Mouse (Mus musculus) kidney, embryonic 15.5 days (tissue): ENCODE data around the gene Tldc1. TPM values are rescaled to one million over a fixed set of nuclear protein-coding genes. Genes with fewer than 3 reads are reported as not detected.

Source experiments
- ATAC-seq: fragments of 200-750 bp; cut with Nextera tagmentation; replicated peaks from 2 replicates; pipeline ENCODE4 v1.8.0; 2017; ENCODE audit warnings: moderate TSS enrichment; ENCODE audit not compliant: low FRiP score
- H3K27ac ChIP-seq: fragments of 300-500 bp; sonication (generic); 2 replicates; pipeline ENCODE4 v1.5.1; 2015; ENCODE audit warnings: mild to moderate bottlenecking, inconsistent platforms
- H3K27me3 ChIP-seq: fragments of 300-500 bp; sonication (generic); 2 replicates; pipeline ENCODE4 v1.6.1; 2015; ENCODE audit warnings: inconsistent platforms
- H3K36me3 ChIP-seq: fragments of 300-500 bp; sonication (generic); 2 replicates; pipeline ENCODE4 v1.6.1; 2015; ENCODE audit warnings: inconsistent platforms
- H3K4me1 ChIP-seq: fragments of 300-500 bp; sonication (generic); 2 replicates; pipeline ENCODE4 v1.6.1; 2015; ENCODE audit warnings: inconsistent platforms
- H3K4me2 ChIP-seq: fragments of 300-500 bp; sonication (generic); 2 replicates; pipeline ENCODE4 v1.6.1; 2015; ENCODE audit warnings: moderate library complexity, mild to moderate bottlenecking, inconsistent platforms
- H3K4me3 ChIP-seq: fragments of 300-500 bp; sonication (generic); replicated peaks from 2 replicates; pipeline ENCODE4 v1.5.1; 2015; ENCODE audit warnings: mild to moderate bottlenecking, inconsistent platforms
- H3K9ac ChIP-seq: fragments of 300-500 bp; sonication (generic); 2 replicates; pipeline ENCODE4 v1.6.1; 2015; ENCODE audit warnings: mild to moderate bottlenecking, inconsistent platforms
- H3K9me3 ChIP-seq: fragments of 300-500 bp; sonication (generic); replicated peaks from 2 replicates; pipeline ENCODE4 v1.6.1; 2016; ENCODE audit warnings: inconsistent platforms
- WGBS: fragments of 180-500 bp; shearing (Covaris S2); methylation state at CpG from one replicate; pipeline ENCODE4 v1.1.7; 2015; ENCODE audit warnings: mixed read lengths; 5-methylcytosine and 5-hydroxymethylcytosine counted together
- polyA plus RNA-seq: library from polyadenylated mRNA; unstranded; fragments of >200 nt; fragmentation: Nextera tagmentation; extraction: Ambion mirVana; gene quantifications from 2 replicates; pipeline ENCODE4 v1.2.1, GENCODE M21; 2015

Tldc1 gene
- polyA plus RNA-seq, 1 experiment from 2014 or later = 15.0 TPM

DNA sequence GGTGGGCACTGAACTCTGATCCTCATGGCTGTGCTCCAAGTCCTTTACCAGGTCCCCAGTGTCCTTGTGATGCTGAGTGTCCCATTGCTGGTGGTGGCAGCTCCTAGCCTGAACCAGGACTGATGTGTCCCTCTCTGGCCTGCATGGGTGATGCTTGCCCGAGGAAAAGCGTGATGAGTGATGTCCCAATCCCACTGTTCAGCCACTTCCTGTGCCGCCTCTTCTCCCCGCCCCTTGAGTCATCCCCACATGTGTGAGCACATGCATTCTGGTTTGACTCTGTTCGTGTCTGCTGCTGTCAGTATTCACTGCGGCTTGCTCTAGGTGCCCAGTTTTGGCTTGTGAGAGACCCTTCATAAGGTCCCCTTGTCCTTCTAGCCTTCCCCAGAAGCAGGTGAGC is 66.0 kb downstream of the Tldc1 start:
- H3K4me1 ChIP-seq = peaks cover 20% of the 10 kb centered on the region
- no peaks in the 10 kb centered on the region for H3K27me3 ChIP-seq
- H3K27ac ChIP-seq = no peak overlapping the region
- no peak for ATAC-seq
- WGBS = 70% methylated on average over 6 of the region's 6 CpGs
- H3K4me2 ChIP-seq = no peak overlapping the region
- H3K9ac ChIP-seq = no peak overlapping the region
- no peak overlapping the region for H3K4me3 ChIP-seq
- H3K36me3 ChIP-seq = no peaks in the 10 kb centered on the region
- H3K9me3 ChIP-seq = no peaks in the 10 kb centered on the region

Other genes starting within 250 kb of the Tldc1 start
- gene Mbtps1, start 219.7 kb downstream of the Tldc1 start, polyA plus RNA-seq = 115 and 123 TPM in 2 replicates
- 31.3 and 32.5 TPM in 2 replicates for gene Hsdl1, start 203.2 kb downstream of the Tldc1 start, polyA plus RNA-seq
- 0.23 and 0.28 TPM in 2 replicates for gene Dnaaf1, start 203.2 kb downstream of the Tldc1 start, polyA plus RNA-seq
- gene Taf1c, start 173.2 kb downstream of the Tldc1 start, polyA plus RNA-seq = 10.8 and 12.9 TPM in 2 replicates
- not detected in 2 replicates for gene Adad2, start 165.7 kb downstream of the Tldc1 start, polyA plus RNA-seq
- 0.05 TPM in 1 of 2 replicates, not detected in the other for gene Kcng4, start 142.7 kb downstream of the Tldc1 start, polyA plus RNA-seq
- gene Wfdc1, start 112.1 kb downstream of the Tldc1 start, polyA plus RNA-seq = 2.3 and 3.0 TPM in 2 replicates
- 1.6 and 2.7 TPM in 2 replicates for gene Atp2c2, start 78.4 kb downstream of the Tldc1 start, polyA plus RNA-seq
- gene Cotl1, start 62.1 kb upstream of the Tldc1 start, polyA plus RNA-seq = 99.2 and 138 TPM in 2 replicates
- gene Klhl36, start 83.8 kb upstream of the Tldc1 start, polyA plus RNA-seq = 16.7 and 18.4 TPM in 2 replicates
- 148 and 167 TPM in 2 replicates for gene Usp10, start 131.9 kb upstream of the Tldc1 start, polyA plus RNA-seq
- gene Gm20388, start 132.4 kb upstream of the Tldc1 start, polyA plus RNA-seq = 0.99 and 7.4 TPM in 2 replicates
- gene Crispld2, start 214.0 kb upstream of the Tldc1 start, polyA plus RNA-seq = 7.7 and 11.1 TPM in 2 replicates